Mouse (Mus musculus) spleen, postnatal 0 days (tissue): Measurements from ENCODE around the gene Cdk2ap1. TPM values are rescaled to one million over a fixed set of nuclear protein-coding genes. Genes with fewer than 3 reads are reported as not detected.

Experiments
- polyA plus RNA-seq: library from polyadenylated mRNA; unstranded; fragments of >200 nt; fragmentation: Nextera tagmentation; extraction: Ambion mirVana; gene quantifications from 2 replicates; pipeline ENCODE4 v1.2.1, GENCODE M21; 2015

Cdk2ap1 gene
- 39.0 and 40.0 TPM in 2 replicates for polyA plus RNA-seq

DNA sequence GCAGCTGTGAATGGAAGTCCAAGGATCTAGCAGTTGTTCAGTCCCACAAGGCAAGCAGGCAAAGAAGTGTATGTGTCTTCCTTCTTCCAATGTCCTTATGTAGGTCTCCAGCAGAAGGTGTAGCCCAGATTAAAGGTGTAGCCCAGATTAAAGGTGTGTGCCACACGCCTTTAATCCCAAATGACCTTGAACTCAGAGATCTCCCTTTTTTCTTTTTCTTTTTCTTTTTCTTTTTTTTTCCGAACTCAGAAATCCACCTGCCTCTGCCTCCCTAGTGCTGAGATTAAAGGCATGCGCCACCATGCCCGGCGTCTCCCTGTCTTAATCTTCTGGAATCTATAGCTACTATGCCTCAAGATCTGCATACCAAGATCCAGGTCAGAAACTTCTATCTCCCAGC, at the start of gene Cdk2ap1:
Gene Cdk2ap1 (minus strand): TSS at position 101 of the 400 bp plus-strand sequence.

DNA sequence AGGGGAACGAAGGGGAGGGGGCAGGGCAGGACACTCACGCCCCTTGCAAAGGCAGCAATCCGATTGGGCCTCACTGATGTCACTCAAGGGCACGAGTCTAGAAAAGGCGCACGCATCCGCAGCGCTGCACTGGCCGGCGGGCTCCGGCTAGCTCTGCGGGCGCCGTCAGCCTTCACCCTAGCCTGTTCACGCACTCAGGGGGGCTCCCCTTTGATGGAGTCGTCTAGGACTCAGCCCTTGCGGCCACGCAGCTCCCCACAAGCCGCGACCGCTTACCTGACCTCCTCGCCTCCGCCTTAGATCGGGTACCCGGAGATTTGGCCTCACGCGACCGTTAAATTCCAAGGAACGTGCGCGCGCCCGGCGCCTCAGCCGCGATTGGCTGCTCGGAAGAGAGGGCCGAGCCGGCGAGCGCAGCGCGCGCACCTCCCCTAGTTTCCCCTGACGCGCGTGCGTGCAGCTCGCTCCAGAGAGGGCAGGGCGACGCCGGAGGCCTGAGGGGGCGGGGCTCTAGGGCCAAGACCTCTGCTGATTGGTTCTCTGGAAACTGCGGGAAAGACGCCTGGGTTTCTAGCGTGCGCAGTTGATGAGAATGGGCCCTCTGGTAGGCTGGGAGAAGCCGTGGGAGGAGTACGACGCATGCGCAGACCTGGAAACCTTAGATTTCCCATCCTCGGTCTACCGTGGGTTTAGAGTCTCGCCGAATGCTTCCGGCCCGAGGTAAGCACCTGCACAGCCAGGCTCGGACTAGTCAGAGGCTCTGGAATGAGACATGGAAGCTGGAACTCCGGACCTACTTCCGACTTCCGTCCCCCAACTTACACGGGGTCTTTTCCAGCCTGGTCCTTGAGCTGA, 35.1 kb downstream of the Cdk2ap1 start, which contains the start of the genes Mphosph9 and 2810006K23Rik:
Gene Mphosph9 (minus strand): TSS at position 463 of the 855 bp plus-strand sequence.
Gene 2810006K23Rik (plus strand): TSS at position 580 of the 855 bp plus-strand sequence.

Other genes with a start within 250 kb of the Cdk2ap1 start
- gene Arl6ip4, start 247.0 kb downstream of the Cdk2ap1 start, polyA plus RNA-seq: 93.1 and 93.9 TPM in 2 replicates
- gene Pitpnm2, start 113.3 kb downstream of the Cdk2ap1 start, polyA plus RNA-seq: 2.3 and 2.9 TPM in 2 replicates
- 5.4 and 6.6 TPM in 2 replicates for gene Mphosph9, start 35.1 kb downstream of the Cdk2ap1 start, polyA plus RNA-seq
- gene 2810006K23Rik, start 35.0 kb downstream of the Cdk2ap1 start, polyA plus RNA-seq: 7.1 and 8.3 TPM in 2 replicates
- 60.5 and 63.2 TPM in 2 replicates for gene Sbno1, start 62.9 kb upstream of the Cdk2ap1 start, polyA plus RNA-seq
- 54.2 and 58.2 TPM in 2 replicates for gene Kmt5a, start 76.8 kb upstream of the Cdk2ap1 start, polyA plus RNA-seq
- 19.2 and 24.8 TPM in 2 replicates for gene Rilpl2, start 115.3 kb upstream of the Cdk2ap1 start, polyA plus RNA-seq
- 12.1 and 12.6 TPM in 2 replicates for gene Snrnp35, start 120.1 kb upstream of the Cdk2ap1 start, polyA plus RNA-seq
- 4.2 and 6.2 TPM in 2 replicates for gene Rilpl1, start 168.3 kb upstream of the Cdk2ap1 start, polyA plus RNA-seq
- gene Tmed2, start 177.6 kb upstream of the Cdk2ap1 start, polyA plus RNA-seq: 335 and 349 TPM in 2 replicates
- 11.3 and 12.5 TPM in 2 replicates for gene Ddx55, start 189.8 kb upstream of the Cdk2ap1 start, polyA plus RNA-seq
- 47.7 and 55.4 TPM in 2 replicates for gene Eif2b1, start 216.0 kb upstream of the Cdk2ap1 start, polyA plus RNA-seq
- gene Gtf2h3, start 216.1 kb upstream of the Cdk2ap1 start, polyA plus RNA-seq: 25.6 and 28.8 TPM in 2 replicates